ENCODE assay signal across 24 mouse cellular contexts in the genomic region with DNA sequence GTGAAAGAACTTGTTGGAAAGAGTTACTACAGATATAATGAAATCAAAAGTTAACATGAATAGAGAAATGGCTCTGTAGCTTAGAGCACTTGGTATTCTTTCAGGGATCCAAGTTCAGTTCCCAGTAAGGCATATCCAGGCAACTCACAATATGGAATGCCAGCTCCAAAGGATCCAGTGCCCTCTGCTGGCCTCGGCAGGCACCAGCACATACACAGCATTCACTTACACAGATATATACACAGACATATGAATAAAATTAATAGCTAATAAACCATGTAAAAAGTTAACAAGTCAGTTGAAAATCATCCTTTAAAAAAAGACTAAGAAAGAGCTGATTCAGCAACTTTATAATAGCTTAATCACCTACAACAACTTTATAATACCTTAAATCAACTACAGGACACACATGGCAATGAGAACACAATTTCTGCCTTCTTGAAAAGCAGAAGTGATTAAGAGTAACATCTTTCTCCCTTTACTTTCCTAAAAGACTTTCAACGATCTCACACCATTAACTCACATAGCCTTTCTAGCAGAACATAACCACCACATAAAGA.
DNase-seq lines count a peak whose midpoint lies in the region; ATAC-seq and TF ChIP-seq lines count a peak whose summit lies in the region.
"Had no signal": no experiment of that assay in that cellular context is flagged by ENCODE, and none has a peak within 500 bp of the region (broad histone marks: within the 10 kb centered on the region; RNA-seq: fewer than 3 reads in every experiment).

No protein-coding gene starts in this region.

- no peaks in the 10 kb centered on the region for H3K27me3 ChIP-seq in liver, adult 2 months (ENCODE audit: control insufficient read depth, insufficient read depth, low read length)
- H3K27me3 ChIP-seq in liver, embryonic 11.5 days (replicated peaks; ENCODE audit: control insufficient read depth, insufficient read depth, low read length) = no peaks in the 10 kb centered on the region
- no peaks in the 10 kb centered on the region for H3K27me3 ChIP-seq in CH12.LX (replicated peaks)
- no peaks in the 10 kb centered on the region for H3K27me3 ChIP-seq in Patski
- no peaks in the 10 kb centered on the region for H3K27me3 ChIP-seq in hindbrain, embryonic 12.5 days
- H3K27me3 ChIP-seq: kidney, embryonic 15.5 days; limb, embryonic 15.5 days; lung, embryonic 15.5 days had no signal

- H3K36me3 ChIP-seq in liver, adult 2 months (ENCODE audit: control insufficient read depth, insufficient read depth, low read length) = no peaks in the 10 kb centered on the region
- H3K36me3 ChIP-seq in liver, embryonic 11.5 days (ENCODE audit: control insufficient read depth, insufficient read depth, low read length) = no peaks in the 10 kb centered on the region
- H3K36me3 ChIP-seq in CH12.LX (replicated peaks in 1 of 2; ENCODE audit: control insufficient read depth in 1 of 2, insufficient read depth in 1 of 2, low read length in 1 of 2) = no peaks in the 10 kb centered on the region
- H3K36me3 ChIP-seq in hindbrain, embryonic 12.5 days = no peaks in the 10 kb centered on the region
- H3K36me3 ChIP-seq: embryonic facial prominence, embryonic 10.5 days; forebrain, embryonic 10.5 days; kidney, embryonic 15.5 days; limb, embryonic 15.5 days; lung, embryonic 15.5 days had no signal

- no peak overlapping the region for H3K9ac ChIP-seq in liver, adult 2 months (ENCODE audit: low read depth, low read length)
- H3K9ac ChIP-seq in liver, embryonic 11.5 days (ENCODE audit: low read depth, low read length) = no peak overlapping the region
- no peak overlapping the region for H3K9ac ChIP-seq in CH12.LX (ENCODE audit: insufficient read depth, low read depth)
- H3K9ac ChIP-seq in hindbrain, embryonic 12.5 days = no peak overlapping the region
- H3K9ac ChIP-seq: kidney, embryonic 15.5 days; limb, embryonic 15.5 days; lung, embryonic 15.5 days had no signal

- ATAC-seq in liver, embryonic 11.5 days (replicated peaks; ENCODE audit: low FRiP score) = no peak
- ATAC-seq in Patski = no peak
- no peak for ATAC-seq in CD4-positive, CD25-positive, alpha-beta regulatory T cell, adult 4 months
- no peak for ATAC-seq in hindbrain, embryonic 12.5 days (ENCODE audit: low FRiP score)
- ATAC-seq: forebrain, embryonic 16.5 days; hindbrain, embryonic 16.5 days had no signal

- H3K79me2 ChIP-seq in liver, adult 2 months (ENCODE audit: control insufficient read depth, insufficient read depth, low read length) = no peaks in the 10 kb centered on the region
- H3K79me2 ChIP-seq in CH12.LX (replicated peaks; ENCODE audit: control insufficient read depth, extremely low read depth, insufficient read depth, poor library complexity, severe bottlenecking) = no peaks in the 10 kb centered on the region

- peak; percentile 9; the same call in 1 of the 2 replicates for TF ChIP-seq CTCF in gastrocnemius, adult 2 months (IDR thresholded peaks at IDR 0.05)
- 0 out of 2 replicates have a peak, but pooled peaks have one; percentile 13 for TF ChIP-seq CTCF in liver, adult 2 months (IDR thresholded peaks at IDR 0.05; ENCODE audit: low read depth, low read length)
- TF ChIP-seq CTCF in CH12.LX (conservative IDR thresholded peaks at IDR 0.05 in 1 of 2, IDR thresholded peaks at IDR 0.05 in 1 of 2; ENCODE audit: low read depth in 2 of 2, low read length in 2 of 2) (peak in 1 of 2 experiments; percentile 19; a peak in 1 of 4 replicates), Patski (IDR thresholded peaks at IDR 0.05) (peak; percentile 51)

- intact Hi-C loops in gastrocnemius, adult 2 months (cut with DNase I) = no loop called here

- no peak overlapping the region for H3K4me2 ChIP-seq in liver, embryonic 11.5 days
- no peak overlapping the region for H3K4me2 ChIP-seq in CH12.LX (ENCODE audit: insufficient read depth, low read depth, poor library complexity, severe bottlenecking)
- no peak overlapping the region for H3K4me2 ChIP-seq in hindbrain, embryonic 12.5 days (replicated peaks)
- H3K4me2 ChIP-seq: kidney, embryonic 15.5 days; limb, embryonic 15.5 days; lung, embryonic 15.5 days had no signal

- CTCF ChIA-PET in Patski (lab: Charles Lee) = interaction anchor here (1.1 kb wide), 1 partner anchor 10 kb away, joined by 3 read pairs; no protein-coding TSS in a partner anchor

- in situ Hi-C loops in CH12.LX (cut with MboI; ENCODE audit: low pct_ligation_motif_present, low pct_unique_long_range_greater_than_20kb, low sequenced_read_pairs) = no loop called here
- in situ Hi-C loops in Patski (cut with MboI; ENCODE audit: low pct_unique_long_range_greater_than_20kb) = no loop called here

- H3K4me3 ChIP-seq in gastrocnemius, adult 2 months = no peak overlapping the region
- H3K4me3 ChIP-seq in liver, adult 2 months (ENCODE audit: insufficient read depth, low read depth, low read length) = no peak overlapping the region
- H3K4me3 ChIP-seq in liver, embryonic 11.5 days (ENCODE audit: low read depth, low read length) = no peak overlapping the region
- no peak overlapping the region for H3K4me3 ChIP-seq in CH12.LX (replicated peaks in 1 of 3; ENCODE audit: low read depth in 2 of 3, low read length in 2 of 3, poor library complexity in 1 of 3)
- no peak overlapping the region for H3K4me3 ChIP-seq in hindbrain, embryonic 12.5 days
- H3K4me3 ChIP-seq: embryonic facial prominence, embryonic 10.5 days; forebrain, embryonic 10.5 days; kidney, embryonic 15.5 days; limb, embryonic 15.5 days; lung, embryonic 15.5 days had no signal

- POLR2A ChIA-PET in Patski (lab: Charles Lee) = no interaction called here

- H3K27ac ChIP-seq in gastrocnemius, adult 2 months = no peak overlapping the region
- H3K27ac ChIP-seq in liver, adult 2 months (replicated peaks; ENCODE audit: insufficient read depth, low read depth, low read length) = no peak overlapping the region
- no peak overlapping the region for H3K27ac ChIP-seq in liver, embryonic 11.5 days (ENCODE audit: low read depth, low read length)
- H3K27ac ChIP-seq in CH12.LX (ENCODE audit: insufficient read depth, low read depth) = no peak overlapping the region
- no peak overlapping the region for H3K27ac ChIP-seq in hindbrain, embryonic 12.5 days
- H3K27ac ChIP-seq: embryonic facial prominence, embryonic 10.5 days; forebrain, embryonic 10.5 days; kidney, embryonic 15.5 days; limb, embryonic 15.5 days; lung, embryonic 15.5 days; macrophage had no signal

- TF ChIP-seq POLR2A in liver, adult 2 months (IDR thresholded peaks at IDR 0.05; ENCODE audit: extremely low read depth, insufficient read depth, low read length) = no peak
- TF ChIP-seq POLR2A in CH12.LX (IDR thresholded peaks at IDR 0.05; ENCODE audit: low read depth, low read length) = no peak

- H3K4me1 ChIP-seq in liver, adult 2 months (ENCODE audit: control insufficient read depth, insufficient read depth, low read length) = no peaks in the 10 kb centered on the region
- no peaks in the 10 kb centered on the region for H3K4me1 ChIP-seq in liver, embryonic 11.5 days (replicated peaks; ENCODE audit: control insufficient read depth, insufficient read depth, low read length)
- peaks cover 4 to 16% of the 10 kb centered on the region in 2 experiments; a peak in 2 of 4 replicates for H3K4me1 ChIP-seq in CH12.LX (ENCODE audit: control insufficient read depth in 1 of 2, insufficient read depth in 2 of 2)
- H3K4me1 ChIP-seq in hindbrain, embryonic 12.5 days = no peaks in the 10 kb centered on the region
- H3K4me1 ChIP-seq: lung, embryonic 15.5 days had no signal

- no peak; the same call in none of the 2 replicates for TF ChIP-seq RAD21 in CH12.LX (IDR thresholded peaks at IDR 0.05; ENCODE audit: low read depth, low read length)

- TF ChIP-seq EP300 in CH12.LX (IDR thresholded peaks at IDR 0.05; ENCODE audit: low read length) = no peak

- DNase-seq in gastrocnemius, adult 2 months = no peak
- no peak for DNase-seq in gastrocnemius, postnatal 25 days
- no peak for DNase-seq in liver, adult 2 months (ENCODE audit: extremely low read depth, low read depth, low spot score)
- no peak for DNase-seq in liver, embryonic 11.5 days (ENCODE audit: low spot score)
- no peak for DNase-seq in CH12.LX (ENCODE audit: extremely low read depth)
- no peak for DNase-seq in Patski (ENCODE audit: low read depth, low spot score)
- DNase-seq: adrenal gland, adult 2 months; cerebellum, adult 11 months; cerebellum, postnatal 10 days; gastrocnemius, postnatal 36 days; heart, postnatal 36 days; kidney, adult 11 months; left cerebral cortex, postnatal 4 days; thymus, postnatal 36 days had no signal

- WGBS in liver, adult 2 months = 96% methylated on average over 2 of the region's 2 CpGs
- WGBS in liver, embryonic 11.5 days = 83% methylated on average over 2 of the region's 2 CpGs
- 93% methylated on average over 2 of the region's 2 CpGs for WGBS in hindbrain, embryonic 12.5 days

- dilution Hi-C loops in CH12.LX (cut with MboI; ENCODE audit: extremely low pct_ligation_motif_present, extremely low pct_unique_long_range_greater_than_20kb, low sequenced_read_pairs) = no loop called here

- H3K9me3 ChIP-seq in liver, embryonic 11.5 days (ENCODE audit: control insufficient read depth, low read length) = no peaks in the 10 kb centered on the region
- no peaks in the 10 kb centered on the region for H3K9me3 ChIP-seq in CH12.LX (replicated peaks; ENCODE audit: low read length)
- no peaks in the 10 kb centered on the region for H3K9me3 ChIP-seq in hindbrain, embryonic 12.5 days (replicated peaks)
- H3K9me3 ChIP-seq: embryonic facial prominence, embryonic 10.5 days; forebrain, embryonic 10.5 days; kidney, embryonic 15.5 days; limb, embryonic 15.5 days; lung, embryonic 15.5 days had no signal

TF ChIP-seq in CH12.LX, 34 proteins besides CTCF, POLR2A, EP300 and RAD21:
- no peak for TF ChIP-seq TCF12 (IDR thresholded peaks at IDR 0.05; ENCODE audit: low read depth, low read length)
- TF ChIP-seq MAFK (IDR thresholded peaks at IDR 0.05; ENCODE audit: insufficient replicate concordance, low read length) = peak; percentile 88
